Mouse (Mus musculus) heart, embryonic 14.5 days (tissue): ENCODE data around the gene Luc7l3. TPM values are rescaled to one million over a fixed set of nuclear protein-coding genes. Genes with fewer than 3 reads are reported as not detected.

Experiments
- ATAC-seq: fragments of 200-750 bp; cut with Nextera tagmentation; 2 replicates; pipeline ENCODE4 v1.8.0; 2017; ENCODE audit warnings: low read depth, moderate TSS enrichment; ENCODE audit not compliant: insufficient number of reproducible peaks, insufficient read depth, low FRiP score
- H3K27ac ChIP-seq, 2 experiments: fragments of 200-500 bp in 1 of 2; fragments of 300-500 bp in 1 of 2; sonication (generic) in 1 of 2; replicated peaks in 1 of 2; 2 replicates each; pipeline ENCODE4 v1.5.1; 2012 to 2014; ENCODE audit warnings: low read depth in 2 of 2, low read length in 2 of 2, control low read depth in 1 of 2, mild to moderate bottlenecking in 1 of 2, mixed read lengths in 1 of 2; ENCODE audit not compliant: control insufficient read depth in 1 of 2, insufficient read depth in 1 of 2
- H3K27me3 ChIP-seq: fragments of 300-500 bp; sonication (generic); 2 replicates; pipeline ENCODE4 v1.6.1; 2014; ENCODE audit warnings: mild to moderate bottlenecking, low read length, control low read depth; ENCODE audit not compliant: control insufficient read depth, insufficient read depth
- H3K36me3 ChIP-seq: fragments of 300-500 bp; sonication (generic); 2 replicates; pipeline ENCODE4 v1.6.1; 2014; ENCODE audit warnings: mild to moderate bottlenecking, control low read depth, low read length, mixed read lengths; ENCODE audit not compliant: control insufficient read depth, insufficient read depth
- H3K4me1 ChIP-seq, 2 experiments: fragments of 200-500 bp in 1 of 2; fragments of 300-500 bp in 1 of 2; sonication (generic) in 1 of 2; 2 replicates each; pipeline ENCODE4 v1.6.1; 2012 to 2014; ENCODE audit warnings: low read length in 2 of 2, control low read depth in 1 of 2, mixed read lengths in 1 of 2; ENCODE audit not compliant: control insufficient read depth in 2 of 2, insufficient read depth in 2 of 2
- H3K4me2 ChIP-seq: fragments of 300-500 bp; sonication (generic); 2 replicates; pipeline ENCODE4 v1.6.1; 2014; ENCODE audit warnings: mild to moderate bottlenecking, low read length
- H3K4me3 ChIP-seq, 2 experiments: fragments of 200-500 bp in 1 of 2; fragments of 300-500 bp in 1 of 2; sonication (generic) in 1 of 2; 2 replicates each; pipeline ENCODE4 v1.5.1; 2012 to 2014; ENCODE audit warnings: low read length in 2 of 2, mild to moderate bottlenecking in 2 of 2, control low read depth in 1 of 2, low read depth in 1 of 2, moderate library complexity in 1 of 2; ENCODE audit not compliant: control insufficient read depth in 1 of 2, insufficient read depth in 1 of 2
- H3K9ac ChIP-seq: fragments of 300-500 bp; sonication (generic); 2 replicates; pipeline ENCODE4 v1.6.1; 2014; ENCODE audit warnings: mild to moderate bottlenecking, low read length
- H3K9me3 ChIP-seq: fragments of 300-500 bp; sonication (generic); 2 replicates; pipeline ENCODE4 v1.6.1; 2016; ENCODE audit warnings: low read length, control low read depth; ENCODE audit not compliant: control insufficient read depth
- WGBS: fragments of 180-500 bp; shearing (Covaris S2); extraction: QIAGEN DNeasy Blood & Tissue Kit; methylation state at CpG from one replicate; pipeline ENCODE4 v1.1.7; 2014; 5-methylcytosine and 5-hydroxymethylcytosine counted together
- polyA plus RNA-seq: library from polyadenylated mRNA; unstranded; fragments of >200 nt; fragmentation: Nextera tagmentation; extraction: Ambion mirVana; gene quantifications from 2 replicates; pipeline ENCODE4 v1.2.1, GENCODE M21; 2014

Gene Luc7l3
- polyA plus RNA-seq, 1 experiment from 2014 or later, result 61.9 TPM

DNA sequence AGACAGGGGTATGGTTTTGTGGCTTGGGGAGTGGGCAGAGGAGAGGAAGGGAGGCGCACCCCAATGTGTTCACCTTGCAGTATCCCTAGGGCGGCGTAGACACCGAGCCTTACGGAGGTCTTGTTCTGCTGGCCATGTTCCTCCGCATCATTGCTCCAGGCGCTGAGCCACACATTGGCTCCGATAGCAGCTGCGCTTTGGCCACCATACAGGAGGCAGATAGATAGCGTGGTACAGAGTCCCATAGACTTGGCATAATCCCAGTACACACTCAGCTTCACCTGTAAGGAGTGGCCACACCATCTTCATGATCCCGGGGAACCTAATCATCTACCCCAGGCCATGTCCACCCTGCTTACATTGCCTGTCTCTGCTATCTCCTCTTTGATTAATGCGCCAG, 37.4 kb upstream of the Luc7l3 start:
- WGBS, result 91% methylated on average over 12 of the region's 12 CpGs
- no peak for ATAC-seq
- H3K9me3 ChIP-seq, result no peaks in the 10 kb centered on the region
- no peaks in the 10 kb centered on the region for H3K27me3 ChIP-seq
- H3K4me3 ChIP-seq, result no peak overlapping the region
- no peaks in the 10 kb centered on the region; a peak in 1 of 4 replicates for H3K4me1 ChIP-seq
- no peak overlapping the region for H3K9ac ChIP-seq
- H3K36me3 ChIP-seq, result no peaks in the 10 kb centered on the region
- no peak overlapping the region for H3K27ac ChIP-seq
- no peak overlapping the region for H3K4me2 ChIP-seq

DNA sequence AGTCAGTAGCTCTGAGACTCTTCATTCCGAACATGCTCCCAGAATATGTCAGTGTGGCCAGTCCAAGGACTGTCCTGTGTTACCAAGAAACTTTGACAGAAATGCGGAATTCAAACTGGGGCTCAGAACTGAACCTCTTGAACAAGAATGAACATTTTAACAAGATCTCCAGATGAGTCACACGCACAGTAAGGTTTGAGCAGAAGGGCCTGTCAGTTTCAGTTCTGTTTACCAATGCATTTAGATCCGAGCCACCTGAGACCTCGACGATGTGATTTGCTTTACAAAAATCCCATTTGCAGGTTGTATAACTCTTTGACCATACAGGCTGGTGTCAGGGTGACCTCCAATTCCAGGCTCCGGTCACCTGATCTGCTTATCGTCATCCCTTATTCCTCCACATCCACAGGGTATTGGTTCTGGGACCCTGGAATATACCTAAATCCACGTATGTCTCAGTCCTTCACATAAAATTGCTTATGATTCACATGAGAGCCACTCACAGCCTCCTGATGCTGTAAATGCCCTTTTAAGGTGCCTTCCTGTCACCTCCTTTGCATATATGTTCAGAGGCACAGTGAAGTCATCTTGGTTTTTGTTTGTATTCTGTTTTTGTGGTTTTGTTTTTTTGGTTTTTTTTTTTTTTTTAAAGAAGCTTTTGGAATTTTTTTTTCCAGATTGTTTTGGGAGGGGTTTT, 33.9 kb upstream of the Luc7l3 start:
- Histone ChIP-seq H3K27ac (no peak overlapping the region), H3K4me3 (no peak overlapping the region)
- WGBS, result 79% methylated on average over 9 of the region's 9 CpGs

GRCm38 (mm10) chr11:94351094-94351493, 29.3 kb upstream of the Luc7l3 start:
- no peak for ATAC-seq
- WGBS, result 24% methylated on average over 3 of the region's 3 CpGs
- no peaks in the 10 kb centered on the region for H3K27me3 ChIP-seq

More for the DNA sequence above, 33.9 kb upstream of the Luc7l3 start:
- Histone ChIP-seq H3K9me3 (no peaks in the 10 kb centered on the region), H3K4me1 (no peaks in the 10 kb centered on the region; a peak in 1 of 4 replicates), H3K9ac (no peak overlapping the region), H3K36me3 (no peaks in the 10 kb centered on the region), H3K4me2 (no peak overlapping the region), H3K27me3 (no peaks in the 10 kb centered on the region)
- no peak for ATAC-seq

DNA sequence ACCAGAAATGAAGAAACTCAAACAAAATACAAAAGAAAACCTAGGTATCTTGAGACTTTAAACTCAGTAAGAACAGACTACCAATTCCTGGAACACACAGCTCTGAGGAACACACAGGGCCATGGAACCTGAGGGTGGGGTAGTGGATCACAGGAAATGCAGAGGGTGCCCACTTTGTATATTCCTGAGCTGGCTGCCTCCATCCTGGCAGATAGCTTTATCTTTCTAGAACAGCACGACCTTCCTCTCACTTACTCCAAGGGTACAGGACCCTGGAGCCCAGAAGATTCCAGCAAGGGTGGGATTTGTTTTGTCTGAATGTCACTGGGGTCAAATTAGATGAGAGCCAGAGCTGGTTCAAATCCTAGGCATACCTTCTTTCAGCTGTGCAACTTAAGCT, 28.5 kb upstream of the Luc7l3 start:
- no peak for ATAC-seq
- 23% methylated on average over 1 of the region's 1 CpGs for WGBS
- Histone ChIP-seq H3K4me1 (peaks cover 5 to 6% of the 10 kb centered on the region in 2 experiments), H3K36me3 (no peaks in the 10 kb centered on the region), H3K4me3 (no peak overlapping the region), H3K27ac (no peak overlapping the region), H3K4me2 (no peak overlapping the region), H3K9me3 (no peaks in the 10 kb centered on the region), H3K27me3 (no peaks in the 10 kb centered on the region), H3K9ac (no peak overlapping the region)

More at GRCm38 (mm10) chr11:94351094-94351493, 29.3 kb upstream of the Luc7l3 start:
- H3K27ac ChIP-seq, result no peak overlapping the region
- H3K9me3 ChIP-seq, result no peaks in the 10 kb centered on the region
- peaks cover 1 to 3% of the 10 kb centered on the region in 2 experiments; a peak in 3 of 4 replicates for H3K4me1 ChIP-seq
- no peak overlapping the region for H3K9ac ChIP-seq
- H3K4me3 ChIP-seq, result no peak overlapping the region
- H3K4me2 ChIP-seq, result no peak overlapping the region
- H3K36me3 ChIP-seq, result no peaks in the 10 kb centered on the region

- 70% methylated on average over 2 of the region's 2 CpGs for WGBS
- Histone ChIP-seq H3K9ac (no peak overlapping the region), H3K4me3 (no peak overlapping the region), H3K36me3 (no peaks in the 10 kb centered on the region), H3K4me2 (no peak overlapping the region), H3K27ac (no peak overlapping the region), H3K4me1 (peaks cover 5 to 6% of the 10 kb centered on the region in 2 experiments), H3K27me3 (no peaks in the 10 kb centered on the region), H3K9me3 (no peaks in the 10 kb centered on the region)
- no peak for ATAC-seq
These were observed 28.1 kb upstream of the Luc7l3 start for GRCm38 (mm10) chr11:94349839-94350238.

DNA sequence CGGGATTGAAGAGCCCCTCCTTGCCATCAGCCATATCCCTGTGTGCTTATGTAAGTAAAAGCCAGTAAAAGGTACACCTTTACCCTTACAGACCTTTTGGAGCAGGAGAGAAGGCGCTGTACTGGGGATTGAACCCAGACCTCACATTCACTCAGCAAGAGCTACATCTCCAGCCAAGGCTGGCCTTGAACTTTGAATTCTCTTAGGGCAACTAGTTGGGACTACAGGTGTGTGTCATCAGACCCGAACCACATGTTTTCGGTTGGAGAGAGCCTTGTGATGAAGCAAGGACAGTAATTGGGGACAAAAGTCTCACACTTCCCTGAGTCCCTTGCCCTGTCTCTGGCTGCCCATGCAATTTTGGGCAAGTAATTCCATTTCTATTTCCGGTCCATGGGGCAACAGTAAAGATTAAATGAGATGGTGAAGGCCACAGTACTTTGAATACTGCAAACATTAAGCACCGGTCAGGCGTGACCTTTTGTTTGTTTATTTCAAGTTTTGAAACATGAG, 25.3 kb upstream of the Luc7l3 start:
- Histone ChIP-seq H3K9ac (no peak overlapping the region), H3K4me3 (no peak overlapping the region), H3K27ac (no peak overlapping the region), H3K9me3 (no peaks in the 10 kb centered on the region), H3K27me3 (no peaks in the 10 kb centered on the region), H3K36me3 (no peaks in the 10 kb centered on the region), H3K4me2 (no peak overlapping the region), H3K4me1 (peaks cover 13 to 22% of the 10 kb centered on the region in 2 experiments)
- 85% methylated on average over 7 of the region's 7 CpGs for WGBS
- ATAC-seq, result no peak

DNA sequence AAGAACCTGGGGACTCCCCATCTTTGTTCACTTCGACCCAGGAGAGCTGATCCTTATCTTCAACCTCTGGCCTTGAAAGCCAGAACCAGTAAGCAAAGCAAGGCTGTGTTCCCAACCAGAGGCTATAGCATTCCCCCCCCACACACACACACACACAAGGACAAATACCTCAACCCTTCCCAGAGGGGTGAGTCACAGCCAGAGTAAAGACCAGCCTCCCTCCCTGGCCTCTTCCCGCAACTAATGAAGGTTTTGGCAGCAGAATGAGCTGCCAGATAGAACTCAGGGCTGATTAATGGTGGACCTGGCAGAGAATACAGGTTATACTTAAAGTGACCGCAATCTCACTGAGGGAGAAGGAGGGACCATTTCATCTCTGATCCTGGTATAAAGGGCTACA, 24.8 kb upstream of the Luc7l3 start:
- Histone ChIP-seq H3K27ac (no peak overlapping the region), H3K4me3 (no peak overlapping the region), H3K4me2 (no peak overlapping the region), H3K36me3 (0 out of 2 replicates have a peak, but pooled peaks cover 4% of the 10 kb centered on the region), H3K27me3 (no peaks in the 10 kb centered on the region), H3K4me1 (peaks cover 18 to 24% of the 10 kb centered on the region in 2 experiments), H3K9ac (no peak overlapping the region), H3K9me3 (no peaks in the 10 kb centered on the region)
- ATAC-seq, result no peak
- 39% methylated on average over 3 of the region's 3 CpGs for WGBS
